ENCODE assay signal across 39 mouse cellular contexts in genomic region chr17:56866071-56866470, GRCm38 (mm10). TPM values are rescaled to one million over a fixed set of nuclear protein-coding genes. Genes with fewer than 3 reads are reported as not detected.
"Had no signal": no experiment of that assay in that cellular context is flagged by ENCODE, and none has a peak within 500 bp of the region (broad histone marks: within the 10 kb centered on the region; RNA-seq: fewer than 3 reads in every experiment).

No protein-coding gene starts in this region.

- H3K9ac ChIP-seq: heart, embryonic 12.5 days; hindbrain, embryonic 13.5 days; hindbrain, embryonic 15.5 days; kidney, embryonic 15.5 days; limb, embryonic 12.5 days; liver, embryonic 13.5 days had no signal

- DNase-seq: gastrocnemius, adult 2 months; gastrocnemius, postnatal 14 days; heart, adult 18-20 months; heart, postnatal 10 days; kidney, adult 11 months; kidney, adult 2 months; kidney, adult 9 months; kidney, postnatal 14 days; layer of hippocampus, adult 9-11 months; liver; liver, embryonic 13.5 days had no signal

- ATAC-seq: hindbrain, postnatal 0 days; intestine, embryonic 16.5 days had no signal

- H3K27me3 ChIP-seq: heart, embryonic 12.5 days; hindbrain, embryonic 13.5 days; hindbrain, embryonic 15.5 days; kidney, embryonic 15.5 days; limb, embryonic 12.5 days; liver, embryonic 13.5 days had no signal

- H3K4me1 ChIP-seq: heart, embryonic 12.5 days; hindbrain, embryonic 13.5 days; hindbrain, embryonic 15.5 days; kidney, embryonic 15.5 days; limb, embryonic 12.5 days had no signal

- H3K4me3 ChIP-seq: gastrocnemius, adult 2 months; heart, embryonic 10.5 days; heart, embryonic 12.5 days; hindbrain, embryonic 13.5 days; hindbrain, embryonic 15.5 days; kidney, embryonic 15.5 days; left cerebral cortex, adult 2 months; limb, embryonic 10.5 days; limb, embryonic 12.5 days; liver, embryonic 13.5 days had no signal

- H3K9me3 ChIP-seq: hindbrain, embryonic 13.5 days; hindbrain, embryonic 15.5 days; limb, embryonic 10.5 days had no signal

- H3K36me3 ChIP-seq: heart, embryonic 10.5 days; heart, embryonic 12.5 days; hindbrain, embryonic 13.5 days; hindbrain, embryonic 15.5 days; kidney, embryonic 15.5 days; limb, embryonic 10.5 days; limb, embryonic 12.5 days; liver, embryonic 13.5 days had no signal

- H3K27ac ChIP-seq: gastrocnemius, adult 2 months; heart, embryonic 10.5 days; hindbrain, embryonic 13.5 days; hindbrain, embryonic 15.5 days; hindbrain, postnatal 0 days; kidney, embryonic 15.5 days; kidney, postnatal 0 days; left cerebral cortex, adult 2 months; limb, embryonic 12.5 days; liver, embryonic 13.5 days had no signal

RNA-seq across cellular contexts. Expression of gene Acsbg2, which starts 8.2 kb away (rescaled TPM):
- total RNA-seq: gastrocnemius, adult 2 months; gastrocnemius, postnatal 14 days; gastrocnemius, postnatal 4 days; granulocyte monocyte progenitor cell, adult 5-6 weeks; heart, adult 18-20 months; heart, adult 8-10 months; heart, postnatal 10 days; heart, postnatal 25 days; heart, postnatal 4 days; hindbrain, postnatal 0 days; layer of hippocampus, adult 18-20 months; layer of hippocampus, adult 8-10 months; layer of hippocampus, postnatal 25 days; left cerebral cortex, adult 2 months; left cerebral cortex, postnatal 14 days; left cerebral cortex, postnatal 36 days had no signal
- polyA plus RNA-seq: heart, embryonic 10.5 days; heart, embryonic 12.5 days; heart, embryonic 14.5 days; heart, embryonic 16.5 days; hindbrain, embryonic 11.5 days; hindbrain, embryonic 15.5 days; hindbrain, postnatal 0 days; intestine, embryonic 14.5 days; intestine, embryonic 16.5 days; kidney, embryonic 15.5 days; kidney, postnatal 0 days; large intestine, adult 2 months; limb, embryonic 10.5 days; limb, embryonic 12.5 days; limb, embryonic 14.5 days; liver, embryonic 11.5 days; liver, embryonic 13.5 days had no signal

RNA-seq across cellular contexts. Expression of gene 1700061G19Rik, which starts 9.2 kb away (rescaled TPM):
- total RNA-seq: gastrocnemius, adult 2 months; gastrocnemius, postnatal 14 days; gastrocnemius, postnatal 4 days; heart, adult 18-20 months; heart, adult 8-10 months; heart, postnatal 25 days; hindbrain, postnatal 0 days; left cerebral cortex, adult 2 months had no signal
